Mouse (Mus musculus): ENCODE measurements around the gene Shcbp1l.
A peak's percentile ranks its signal among the peaks of the same experiment; 100 is the strongest.
"Not testable (repeated sequence)": the region's sequence is repeated elsewhere in the genome, so short reads cannot be mapped to it uniquely, and the experiment has no call there.

Gene Shcbp1l

GRCm38 (mm10) chr1:153431158-153431557, 6.2 kb downstream of the Shcbp1l start:
- no peak for DNase-seq

GRCm38 (mm10) chr1:153431701-153432100, 6.7 kb downstream of the Shcbp1l start:
- DNase-seq, result no peak

GRCm38 (mm10) chr1:153432329-153432728, 7.4 kb downstream of the Shcbp1l start:
- DNase-seq, result no peak

- DNase-seq, result no peak
Observed at GRCm38 (mm10) chr1:153433851-153434589, 9.1 kb downstream of the Shcbp1l start.

- no peak for DNase-seq
Observed at GRCm38 (mm10) chr1:153437536-153437935, 12.6 kb downstream of the Shcbp1l start.

- no peak for DNase-seq
Observed at GRCm38 (mm10) chr1:153440752-153441151, 15.8 kb downstream of the Shcbp1l start.

- no peak for DNase-seq
Observed at GRCm38 (mm10) chr1:153441656-153442055, 16.7 kb downstream of the Shcbp1l start.

- no peak for DNase-seq
Observed at GRCm38 (mm10) chr1:153443019-153443418, 18.1 kb downstream of the Shcbp1l start.

- DNase-seq, result no peak
Observed at GRCm38 (mm10) chr1:153443632-153444031, 18.7 kb downstream of the Shcbp1l start.

- DNase-seq, result no peak
Observed at GRCm38 (mm10) chr1:153446120-153446831, 21.3 kb downstream of the Shcbp1l start.

- peak; percentile 29 for DNase-seq
Observed at GRCm38 (mm10) chr1:153451237-153452154, 26.5 kb downstream of the Shcbp1l start.

GRCm38 (mm10) chr1:153453146-153453642, 28.2 kb downstream of the Shcbp1l start:
- DNase-seq, result no peak

- no peak for DNase-seq
Observed at GRCm38 (mm10) chr1:153456137-153456536, 31.2 kb downstream of the Shcbp1l start.

GRCm38 (mm10) chr1:153461796-153462195, 36.8 kb downstream of the Shcbp1l start:
- no peak for DNase-seq

- DNase-seq, result no peak
Observed at GRCm38 (mm10) chr1:153479296-153479695, 54.3 kb downstream of the Shcbp1l start.

- DNase-seq, result peak; percentile 36
Observed at GRCm38 (mm10) chr1:153480386-153481024, 55.5 kb downstream of the Shcbp1l start.

- DNase-seq, result no peak
Observed at GRCm38 (mm10) chr1:153481025-153481412, 56.1 kb downstream of the Shcbp1l start.

- DNase-seq, result no peak
Observed at GRCm38 (mm10) chr1:153485201-153485796, 60.3 kb downstream of the Shcbp1l start.

- not testable (repeated sequence) for DNase-seq
Observed at GRCm38 (mm10) chr1:153486120-153486519, 61.2 kb downstream of the Shcbp1l start.

- no peak for DNase-seq
Observed at GRCm38 (mm10) chr1:153486767-153487499, 62.0 kb downstream of the Shcbp1l start.

GRCm38 (mm10) chr1:153487500-153487879, 62.5 kb downstream of the Shcbp1l start, which contains the start of gene Dhx9:
Gene Dhx9 (minus strand): TSS chr1:153487660.
- DNase-seq, result peak; percentile 97
